Mouse (Mus musculus) ES-E14 (cell line): ENCODE results near the gene Mrpl23. TPM values are rescaled to one million over a fixed set of nuclear protein-coding genes. Genes with fewer than 3 reads are reported as not detected.

Source experiments
- DNase-seq: peaks from one replicate; pipeline ENCODE4 v3.0.0-alpha.2; 2013; ENCODE audit warnings: low read depth, low spot score
- H3K27ac ChIP-seq: 2 replicates; pipeline ENCODE4 v1.5.1; 2012; ENCODE audit warnings: low read depth, mild to moderate bottlenecking, low read length, moderate library complexity, mixed read lengths; ENCODE audit not compliant: poor library complexity, insufficient read depth, severe bottlenecking
- H3K36me3 ChIP-seq: 2 replicates; pipeline ENCODE4 v1.6.1; 2012; ENCODE audit warnings: mild to moderate bottlenecking, low read length, moderate library complexity, mixed read lengths; ENCODE audit not compliant: control insufficient read depth, poor library complexity, insufficient read depth, severe bottlenecking
- H3K4me1 ChIP-seq, 2 experiments: fragments of 150-350 bp in 1 of 2; sonication (generic) in 1 of 2; 2 replicates each; pipeline ENCODE4 v1.6.1; 2012; ENCODE audit warnings: low read length in 2 of 2, mild to moderate bottlenecking in 1 of 2, mixed read lengths in 1 of 2; ENCODE audit not compliant: control insufficient read depth in 2 of 2, insufficient read depth in 2 of 2, poor library complexity in 1 of 2
- H3K4me3 ChIP-seq, 2 experiments: fragments of 150-350 bp in 1 of 2; sonication (generic) in 1 of 2; 2 replicates each; pipeline ENCODE4 v1.5.1; 2012; ENCODE audit warnings: low read length in 2 of 2, low read depth in 1 of 2, mild to moderate bottlenecking in 1 of 2, mixed read lengths in 1 of 2; ENCODE audit not compliant: insufficient read depth in 1 of 2, poor library complexity in 1 of 2, severe bottlenecking in 1 of 2
- H3K9ac ChIP-seq: 2 replicates; pipeline ENCODE4 v1.6.1; 2012; ENCODE audit warnings: low read depth, mild to moderate bottlenecking, low read length, mixed read lengths; ENCODE audit not compliant: poor library complexity, insufficient read depth, severe bottlenecking
- H3K9me3 ChIP-seq: fragments of 150-350 bp; sonication (generic); 2 replicates; pipeline ENCODE4 v1.6.1; 2012; ENCODE audit warnings: low read depth, mild to moderate bottlenecking, low read length; ENCODE audit not compliant: control insufficient read depth, insufficient read depth
- CHD2 ChIP-seq: IDR thresholded peaks from 2 replicates; pipeline ENCODE4 v1.6.1; 2014; ENCODE audit warnings: mild to moderate bottlenecking, low read depth, low read length, inconsistent platforms
- HCFC1 ChIP-seq: IDR thresholded peaks from 2 replicates; pipeline ENCODE4 v1.6.1; 2012; ENCODE audit warnings: low read length, inconsistent platforms, borderline replicate concordance; ENCODE audit not compliant: insufficient read depth
- MAFK ChIP-seq: IDR thresholded peaks from 2 replicates; pipeline ENCODE4 v1.6.1; 2014; ENCODE audit warnings: mild to moderate bottlenecking, low read depth, low read length, inconsistent platforms; ENCODE audit not compliant: insufficient read depth
- ZC3H11A ChIP-seq: IDR thresholded peaks from 2 replicates; pipeline ENCODE4 v1.6.1; 2012; ENCODE audit warnings: low read depth, mild to moderate bottlenecking, inconsistent platforms, low read length, borderline replicate concordance
- ZNF384 ChIP-seq: IDR thresholded peaks from 2 replicates; pipeline ENCODE4 v1.6.1; 2012; ENCODE audit warnings: low read depth, low read length, inconsistent platforms
- in situ Hi-C, 2 experiments: fragments of 600-800 bp; cut with MboI; formaldehyde crosslinking; loops; one replicate each; pipeline ENCODE4 v1.15.1; 2025; ENCODE audit warnings: low sequenced_read_pairs in 2 of 2, inconsistent platforms in 1 of 2; ENCODE audit not compliant: unreplicated experiment in 2 of 2
- total RNA-seq: library from RNA; depleted of rRNA; stranded (reverse); fragments of 300-350 nt; gene quantifications from 2 replicates; pipeline ENCODE4 v1.2.3, GENCODE M21; 2012

Gene Mrpl23
- total RNA-seq, 1 experiment: 49.1 TPM

DNA sequence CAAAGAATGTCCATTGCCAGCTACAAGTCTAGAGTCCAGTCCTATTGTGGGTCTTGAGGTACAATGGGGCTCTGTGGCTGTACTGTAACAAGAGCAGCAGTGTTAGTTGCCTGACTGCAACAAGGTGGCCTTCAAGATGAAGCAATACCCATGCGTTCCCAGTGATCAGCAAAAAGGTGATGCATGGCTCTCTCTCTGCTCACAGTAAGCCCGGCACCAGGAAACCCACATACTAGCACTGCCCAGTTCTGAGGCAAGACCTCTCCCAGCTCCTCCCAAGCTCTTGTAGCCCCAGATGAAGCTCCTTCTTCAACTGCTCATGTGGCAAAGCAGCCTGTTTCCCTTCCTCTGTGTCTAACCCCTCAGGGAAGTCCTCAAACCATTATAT lies 23.6 kb downstream of the Mrpl23 start:
- no peak overlapping the region for H3K9ac ChIP-seq
- DNase-seq: no peak
- H3K36me3 ChIP-seq: no peaks in the 10 kb centered on the region
- H3K4me3 ChIP-seq: no peak overlapping the region
- TF ChIP-seq HCFC1: no peak
- no peak for TF ChIP-seq CHD2
- TF ChIP-seq ZNF384: no peak
- no peak for TF ChIP-seq MAFK
- no peak for TF ChIP-seq ZC3H11A
- H3K4me1 ChIP-seq: peaks cover 2 to 7% of the 10 kb centered on the region in 2 experiments; a peak in 2 of 4 replicates
- in situ Hi-C loops: no loop called here
- no peak overlapping the region for H3K27ac ChIP-seq
- H3K9me3 ChIP-seq: no peaks in the 10 kb centered on the region

DNA sequence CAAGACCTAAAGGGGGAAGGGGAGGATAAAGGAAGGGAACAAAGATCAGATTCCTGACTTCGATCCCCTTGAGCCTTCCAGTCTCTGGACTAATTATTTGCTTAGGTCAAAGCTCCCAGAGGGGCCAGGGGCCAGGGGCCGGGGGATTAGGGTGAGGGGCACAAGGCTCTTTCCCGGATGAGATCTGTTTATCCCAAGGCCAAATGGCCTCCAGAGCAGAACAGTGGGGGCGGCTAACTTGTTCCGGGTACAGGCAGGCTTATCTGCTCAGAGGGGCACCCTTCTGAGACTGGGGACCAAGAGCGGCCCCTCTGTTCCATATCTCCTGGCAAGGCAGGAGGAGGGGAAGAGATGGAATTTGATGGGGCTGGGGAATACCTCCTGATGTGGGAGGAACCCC lies 25.2 kb downstream of the Mrpl23 start:
- Histone ChIP-seq H3K9ac (no peak overlapping the region), H3K9me3 (no peaks in the 10 kb centered on the region), H3K4me1 (peaks cover 2 to 5% of the 10 kb centered on the region in 2 experiments; a peak in 2 of 4 replicates), H3K36me3 (no peaks in the 10 kb centered on the region), H3K27ac (no peak overlapping the region), H3K4me3 (no peak overlapping the region)
- in situ Hi-C loops: no loop called here
- no peak for DNase-seq
- TF ChIP-seq HCFC1: no peak
- no peak for TF ChIP-seq MAFK

DNA sequence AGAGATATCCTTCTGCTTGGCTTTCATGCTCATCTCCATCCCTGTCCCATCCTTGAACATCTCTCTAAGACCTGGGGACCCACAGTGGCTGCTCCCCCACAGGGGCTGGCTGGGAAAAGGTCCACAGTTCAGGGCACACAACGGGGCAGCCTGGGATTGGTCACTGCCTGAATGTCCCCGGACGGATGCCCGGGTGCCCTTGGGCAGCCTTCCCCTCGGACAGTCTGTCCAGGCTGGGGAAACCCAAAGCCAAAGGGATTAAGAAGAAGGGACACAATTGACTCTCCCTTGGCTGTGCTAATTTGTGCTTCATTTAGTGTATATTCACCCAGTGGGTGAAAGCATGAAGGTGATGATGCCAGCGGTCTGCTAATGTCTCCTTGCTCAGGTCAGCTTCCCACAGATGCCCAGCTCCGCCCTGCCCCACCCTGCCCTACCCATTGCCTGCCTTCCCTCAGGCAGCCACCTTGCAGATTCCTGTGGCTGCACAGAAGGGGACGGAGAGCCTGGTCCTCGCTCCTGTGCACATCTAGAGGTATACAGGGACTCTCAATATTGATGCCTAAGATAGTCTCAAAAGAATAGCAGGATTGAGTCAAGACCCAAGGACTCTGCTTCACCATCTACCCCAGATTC lies 26.1 kb downstream of the Mrpl23 start:
- no peaks in the 10 kb centered on the region for H3K4me1 ChIP-seq
- DNase-seq: no peak
- no peaks in the 10 kb centered on the region for H3K36me3 ChIP-seq
- TF ChIP-seq ZNF384 (no peak), CHD2 (no peak), HCFC1 (no peak), MAFK (no peak), ZC3H11A (no peak)
- in situ Hi-C loops: no loop called here
- no peak overlapping the region for H3K4me3 ChIP-seq
- H3K27ac ChIP-seq: no peak overlapping the region
- no peaks in the 10 kb centered on the region for H3K9me3 ChIP-seq
- no peak overlapping the region for H3K9ac ChIP-seq

DNA sequence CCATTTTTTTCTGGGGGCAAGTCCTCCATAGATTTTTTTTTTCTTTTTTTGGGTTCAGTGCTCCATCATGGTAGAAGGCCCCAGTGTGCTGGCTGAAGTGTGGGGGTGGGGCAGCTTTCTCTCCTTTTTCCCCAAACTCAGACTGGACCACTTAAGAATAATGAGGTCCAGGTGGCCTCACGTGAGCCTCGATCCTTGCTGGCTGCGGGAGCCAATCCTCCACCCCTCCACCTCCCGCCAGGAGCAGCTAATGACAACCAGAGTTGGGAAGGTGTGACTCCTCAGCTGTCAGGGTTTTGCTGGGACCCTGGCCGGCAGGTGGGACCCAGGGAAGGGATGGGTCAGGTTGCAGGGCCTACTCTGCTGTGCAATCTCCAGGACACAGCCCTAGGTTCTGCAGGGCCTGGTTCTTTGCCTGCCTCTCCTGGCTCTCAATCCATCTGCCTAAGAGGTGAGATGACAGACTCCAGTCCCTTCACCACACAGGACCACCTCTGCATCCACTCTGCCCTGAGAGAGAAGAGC lies 27.2 kb downstream of the Mrpl23 start:
- no peak for TF ChIP-seq ZC3H11A
- TF ChIP-seq ZNF384: no peak
- no peak for TF ChIP-seq HCFC1
- TF ChIP-seq MAFK: no peak
- no peak for TF ChIP-seq CHD2
- Histone ChIP-seq H3K9ac (no peak overlapping the region), H3K4me1 (peaks cover 0 to under 1% of the 10 kb centered on the region in 2 experiments; a peak in 1 of 4 replicates), H3K4me3 (no peak overlapping the region), H3K36me3 (no peaks in the 10 kb centered on the region), H3K27ac (no peak overlapping the region), H3K9me3 (no peaks in the 10 kb centered on the region)
- DNase-seq: no peak
- in situ Hi-C loops: no loop called here
